ENCODE assay signal across 10 mouse cellular contexts in the genomic region with DNA sequence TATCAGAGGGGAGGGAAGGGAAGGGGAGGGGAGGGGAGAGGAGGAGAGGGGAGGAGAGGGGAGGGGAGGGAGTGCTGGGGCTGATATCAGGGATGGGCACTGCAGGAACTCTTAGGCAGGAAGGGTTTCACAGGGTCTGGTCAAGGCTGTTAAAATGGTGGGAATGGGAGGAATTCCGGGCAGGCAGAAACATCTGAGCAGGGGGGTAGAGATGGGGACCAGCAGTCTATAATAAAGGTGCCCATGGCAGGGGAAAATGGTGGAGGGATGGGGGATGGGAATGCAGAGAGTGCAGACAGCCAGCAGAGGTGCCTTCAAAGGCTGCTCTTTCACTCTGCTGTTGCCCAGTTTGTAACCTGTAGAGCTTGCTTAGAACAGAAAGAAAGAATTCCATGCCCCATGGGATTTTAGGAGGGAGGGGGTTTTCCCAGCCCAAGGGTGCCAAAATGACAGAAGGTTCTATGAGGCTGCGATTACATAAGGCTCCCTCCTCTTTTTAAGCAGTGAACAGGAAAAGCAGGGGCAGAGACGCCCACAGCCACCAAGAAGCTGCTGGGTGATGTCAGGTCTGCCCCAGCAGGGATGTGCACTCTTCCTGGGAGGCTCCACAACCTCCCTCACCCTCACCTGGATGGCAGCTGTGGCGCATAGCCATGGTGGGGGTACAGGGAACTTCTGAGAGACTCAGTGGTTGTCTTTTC.
DNase-seq lines count a peak whose midpoint lies in the region; ATAC-seq and TF ChIP-seq lines count a peak whose summit lies in the region.
"Had no signal": no experiment of that assay in that cellular context is flagged by ENCODE, and none has a peak within 500 bp of the region (broad histone marks: within the 10 kb centered on the region; RNA-seq: fewer than 3 reads in every experiment).

No protein-coding gene starts in this region.

- no peak overlapping the region for H3K4me2 ChIP-seq in forebrain, embryonic 14.5 days (ENCODE audit: low read length)
- no peak overlapping the region for H3K4me2 ChIP-seq in forebrain, embryonic 12.5 days
- H3K4me2 ChIP-seq in liver, embryonic 12.5 days = no peak overlapping the region
- no peak overlapping the region for H3K4me2 ChIP-seq in liver, postnatal 0 days (ENCODE audit: low read depth, low read length)
- no peak overlapping the region for H3K4me2 ChIP-seq in intestine, embryonic 16.5 days (ENCODE audit: low read depth, low read length)

- peak; percentile 40 for ATAC-seq in forebrain, embryonic 14.5 days
- ATAC-seq in forebrain, embryonic 12.5 days (ENCODE audit: low FRiP score) = no peak
- ATAC-seq in liver, embryonic 12.5 days = 0 out of 2 replicates have a peak, but pooled peaks have one; percentile 37
- ATAC-seq in liver, postnatal 0 days = no peak
- ATAC-seq in intestine, embryonic 16.5 days = no peak
- ATAC-seq: Patski had no signal

- H3K27me3 ChIP-seq in forebrain, embryonic 14.5 days (replicated peaks; ENCODE audit: control insufficient read depth, insufficient read depth, low read length) = no peaks in the 10 kb centered on the region
- H3K27me3 ChIP-seq in forebrain, embryonic 12.5 days = no peaks in the 10 kb centered on the region
- H3K27me3 ChIP-seq in liver, embryonic 12.5 days (replicated peaks) = peaks cover 12% of the 10 kb centered on the region; the same call in 1 of the 2 replicates
- no peaks in the 10 kb centered on the region for H3K27me3 ChIP-seq in liver, postnatal 0 days (ENCODE audit: insufficient read depth, low read length)
- H3K27me3 ChIP-seq in intestine, embryonic 16.5 days (replicated peaks; ENCODE audit: control insufficient read depth, insufficient read depth, low read length) = no peaks in the 10 kb centered on the region
- H3K27me3 ChIP-seq: Patski had no signal

- no peak for TF ChIP-seq EP300 in liver, postnatal 0 days (IDR thresholded peaks at IDR 0.05; ENCODE audit: low read depth)

- H3K4me1 ChIP-seq in forebrain, embryonic 14.5 days (ENCODE audit: control insufficient read depth, insufficient read depth, low read length) = peaks cover 9% of the 10 kb centered on the region
- peaks cover 14% of the 10 kb centered on the region for H3K4me1 ChIP-seq in forebrain, embryonic 12.5 days
- H3K4me1 ChIP-seq in liver, embryonic 12.5 days = 0 out of 2 replicates have a peak, but pooled peaks cover 12% of the 10 kb centered on the region
- no peaks in the 10 kb centered on the region for H3K4me1 ChIP-seq in liver, postnatal 0 days (ENCODE audit: insufficient read depth)
- no peaks in the 10 kb centered on the region for H3K4me1 ChIP-seq in intestine, embryonic 16.5 days (ENCODE audit: control insufficient read depth, insufficient read depth, low read length)

- H3K27ac ChIP-seq in forebrain, embryonic 14.5 days (ENCODE audit: low read depth, low read length) = no peak overlapping the region
- no peak overlapping the region for H3K27ac ChIP-seq in forebrain, embryonic 12.5 days
- no peak overlapping the region for H3K27ac ChIP-seq in liver, embryonic 12.5 days
- H3K27ac ChIP-seq in liver, postnatal 0 days (ENCODE audit: low read depth) = no peak overlapping the region
- H3K27ac ChIP-seq in intestine, embryonic 16.5 days (ENCODE audit: low read length) = no peak overlapping the region

- no peak overlapping the region for H3K4me3 ChIP-seq in forebrain, embryonic 14.5 days (ENCODE audit: low read depth, low read length)
- H3K4me3 ChIP-seq in forebrain, embryonic 12.5 days (replicated peaks) = no peak overlapping the region
- H3K4me3 ChIP-seq in liver, embryonic 12.5 days = no peak overlapping the region
- H3K4me3 ChIP-seq in liver, postnatal 0 days (ENCODE audit: low read depth, low read length) = no peak overlapping the region
- H3K4me3 ChIP-seq in intestine, embryonic 16.5 days (ENCODE audit: low read length) = no peak overlapping the region

- H3K9ac ChIP-seq in forebrain, embryonic 14.5 days (ENCODE audit: low read length) = no peak overlapping the region
- no peak overlapping the region for H3K9ac ChIP-seq in forebrain, embryonic 12.5 days
- no peak overlapping the region for H3K9ac ChIP-seq in liver, embryonic 12.5 days
- no peak overlapping the region for H3K9ac ChIP-seq in liver, postnatal 0 days (replicated peaks)
- H3K9ac ChIP-seq in intestine, embryonic 16.5 days (ENCODE audit: low read depth, low read length) = no peak overlapping the region

- H3K36me3 ChIP-seq in forebrain, embryonic 14.5 days (ENCODE audit: control insufficient read depth, insufficient read depth, low read length) = no peaks in the 10 kb centered on the region
- H3K36me3 ChIP-seq in forebrain, embryonic 12.5 days (replicated peaks) = no peaks in the 10 kb centered on the region
- no peaks in the 10 kb centered on the region for H3K36me3 ChIP-seq in liver, embryonic 12.5 days
- H3K36me3 ChIP-seq in liver, postnatal 0 days (replicated peaks; ENCODE audit: insufficient read depth, low read length) = no peaks in the 10 kb centered on the region
- no peaks in the 10 kb centered on the region for H3K36me3 ChIP-seq in intestine, embryonic 16.5 days (ENCODE audit: control insufficient read depth, insufficient read depth, low read length)

- 36% methylated on average over 4 of the region's 4 CpGs for WGBS in forebrain, embryonic 14.5 days
- WGBS in forebrain, embryonic 12.5 days = 49% methylated on average over 4 of the region's 4 CpGs
- WGBS in liver, embryonic 12.5 days (ENCODE audit: insufficient replicate concordance) = 23% methylated on average over 4 of the region's 4 CpGs
- WGBS in liver, postnatal 0 days (ENCODE audit: insufficient replicate concordance) = 38% methylated on average over 4 of the region's 4 CpGs
- WGBS in intestine, embryonic 16.5 days = 42% methylated on average over 4 of the region's 4 CpGs

- no peak for TF ChIP-seq CTCF in liver, postnatal 0 days (IDR thresholded peaks at IDR 0.05; ENCODE audit: low read depth)

- H3K9me3 ChIP-seq in forebrain, embryonic 14.5 days (replicated peaks; ENCODE audit: control insufficient read depth, low read length) = no peaks in the 10 kb centered on the region
- no peaks in the 10 kb centered on the region for H3K9me3 ChIP-seq in forebrain, embryonic 12.5 days
- no peaks in the 10 kb centered on the region for H3K9me3 ChIP-seq in liver, embryonic 12.5 days (replicated peaks)
- H3K9me3 ChIP-seq in liver, postnatal 0 days (ENCODE audit: low read length) = no peaks in the 10 kb centered on the region
- no peaks in the 10 kb centered on the region for H3K9me3 ChIP-seq in intestine, embryonic 16.5 days (ENCODE audit: control insufficient read depth, low read length)

- no peak for DNase-seq in forebrain, embryonic 14.5 days (ENCODE audit: low spot score)
- DNase-seq in liver, postnatal 0 days = no peak
- peak; percentile 60 to 66 for DNase-seq in layer of hippocampus, adult 8-10 months (ENCODE audit: low spot score in 2 of 2)
- DNase-seq in right cerebral cortex, postnatal 10 days (ENCODE audit: low spot score in 2 of 2) = peak; percentile 66 to 83
- DNase-seq in urinary bladder, postnatal 14 days (ENCODE audit: low spot score) = no peak
- DNase-seq: lung, postnatal 36 days had no signal

Comparison
In these comparisons a context has a peak if more than half of its experiments do, and no peak if none do; other contexts are left out.
1. ATAC-seq: peak in forebrain, embryonic 14.5 days (single experiment) and liver, embryonic 12.5 days (single experiment); none in forebrain, embryonic 12.5 days (single experiment), liver, postnatal 0 days (single experiment) and intestine, embryonic 16.5 days (single experiment).
2. DNase-seq: peak in layer of hippocampus, adult 8-10 months (2 of 2) and right cerebral cortex, postnatal 10 days (2 of 2); none in forebrain, embryonic 14.5 days (single experiment), liver, postnatal 0 days (single experiment) and urinary bladder, postnatal 14 days (single experiment).